Mouse (Mus musculus) heart, adult 2 months (tissue): ENCODE measurements at regions not wholly inside any gene's neighbourhood (a gene's known extent, or its start where the extent isn't known, plus 50 kb on each side); places are given as distances from the start of the nearest gene placed in this dataset.

Experiments
- DNase-seq, 2 experiments: peaks; one replicate each; pipeline ENCODE4 v3.0.0; 2021
- H3K27ac ChIP-seq: fragments of 200-600 bp; 2 replicates; pipeline ENCODE4 v1.8.1; 2022
- H3K27me3 ChIP-seq: fragments of 200-500 bp; 2 replicates; pipeline ENCODE4 v1.6.1; 2012; ENCODE audit warnings: mild to moderate bottlenecking, low read length, inconsistent platforms, mixed read lengths; ENCODE audit not compliant: control insufficient read depth, insufficient read depth
- H3K36me3 ChIP-seq: fragments of 200-500 bp; 2 replicates; pipeline ENCODE4 v1.6.1; 2012; ENCODE audit warnings: low read length, inconsistent platforms; ENCODE audit not compliant: control insufficient read depth, insufficient read depth
- H3K4me1 ChIP-seq: fragments of 200-500 bp; 2 replicates; pipeline ENCODE4 v1.6.1; 2011; ENCODE audit warnings: low read length; ENCODE audit not compliant: control insufficient read depth, insufficient read depth
- H3K4me3 ChIP-seq: fragments of 200-600 bp; 2 replicates; pipeline ENCODE4 v1.8.1; 2022
- H3K79me2 ChIP-seq: fragments of 200-500 bp; replicated peaks from 2 replicates; pipeline ENCODE4 v1.6.1; 2012; ENCODE audit warnings: mild to moderate bottlenecking, inconsistent platforms, low read length, moderate library complexity, mixed read lengths; ENCODE audit not compliant: control insufficient read depth, insufficient read depth
- H3K9ac ChIP-seq: fragments of 200-500 bp; 2 replicates; pipeline ENCODE4 v1.6.1; 2012; ENCODE audit warnings: low read depth, mild to moderate bottlenecking, control low read depth, inconsistent platforms, low read length, mixed read lengths
- CTCF ChIP-seq: fragments of 200-600 bp; IDR thresholded peaks from 2 replicates; pipeline ENCODE4 v1.8.1; 2022; ENCODE audit warnings: antibody characterized with exemption, mild to moderate bottlenecking, moderate library complexity
- EP300 ChIP-seq: fragments of 200-500 bp; IDR thresholded peaks from 2 replicates; pipeline ENCODE4 v1.6.1; 2011; ENCODE audit warnings: low read depth, low read length, control low read depth; ENCODE audit not compliant: insufficient read depth
- POLR2A ChIP-seq: fragments of 200-500 bp; IDR thresholded peaks from 2 replicates; pipeline ENCODE4 v1.6.1; 2011; ENCODE audit warnings: mild to moderate bottlenecking, low read depth, low read length, control low read depth; ENCODE audit not compliant: insufficient read depth
- WGBS: fragments of 180-500 bp; shearing (Covaris S2); methylation state at CpG from one replicate; pipeline ENCODE4 v1.1.7; 2018; 5-methylcytosine and 5-hydroxymethylcytosine counted together
- intact Hi-C: fragments of 180-260 bp; cut with DNase I; formaldehyde crosslinking; loops from one replicate; pipeline ENCODE4 v1.15.1; 2025

GRCm38 (mm10) chr2:128378456-128378855 lies 212.6 kb upstream of the Spdye4c start:
- Histone ChIP-seq H3K79me2 (no peaks in the 10 kb centered on the region), H3K27me3 (no peaks in the 10 kb centered on the region), H3K27ac (no peak overlapping the region), H3K9ac (no peak overlapping the region), H3K4me3 (no peak overlapping the region), H3K4me1 (peaks cover 6% of the 10 kb centered on the region), H3K36me3 (no peaks in the 10 kb centered on the region)
- intact Hi-C loops, result no loop called here
- 91% methylated on average over 7 of the region's 7 CpGs for WGBS
- TF ChIP-seq POLR2A (no peak), EP300 (no peak), CTCF (no peak)
- no peak for DNase-seq

- no peaks in the 10 kb centered on the region for H3K27me3 ChIP-seq
- intact Hi-C loops, result no loop called here
- H3K4me1 ChIP-seq, result peaks cover 3% of the 10 kb centered on the region
- H3K27ac ChIP-seq, result no peak overlapping the region
- DNase-seq, result no peak
- no peak overlapping the region for H3K4me3 ChIP-seq
- no peaks in the 10 kb centered on the region for H3K36me3 ChIP-seq
- WGBS, result 79% methylated on average over 8 of the region's 8 CpGs
- TF ChIP-seq CTCF, result no peak
- no peak for TF ChIP-seq POLR2A
- TF ChIP-seq EP300, result no peak
- no peak overlapping the region for H3K9ac ChIP-seq
- no peaks in the 10 kb centered on the region for H3K79me2 ChIP-seq
Measured at GRCm38 (mm10) chr2:128379151-128379550, 211.9 kb upstream of the Spdye4c start.

- intact Hi-C loops, result no loop called here
- Histone ChIP-seq H3K79me2 (no peaks in the 10 kb centered on the region), H3K4me1 (peaks cover under 1% of the 10 kb centered on the region; the same call in 1 of the 2 replicates), H3K27ac (no peak overlapping the region), H3K27me3 (no peaks in the 10 kb centered on the region), H3K4me3 (no peak overlapping the region), H3K36me3 (no peaks in the 10 kb centered on the region), H3K9ac (no peak overlapping the region)
- DNase-seq, result no peak
- TF ChIP-seq CTCF, result no peak
- no peak for TF ChIP-seq EP300
- no peak for TF ChIP-seq POLR2A
- 58% methylated on average over 8 of the region's 8 CpGs for WGBS
Measured at GRCm38 (mm10) chr2:128379554-128379953, 211.5 kb upstream of the Spdye4c start.

- no peak for DNase-seq
- H3K27me3 ChIP-seq, result no peaks in the 10 kb centered on the region
- no peak overlapping the region for H3K27ac ChIP-seq
- H3K4me1 ChIP-seq, result no peaks in the 10 kb centered on the region
- no peaks in the 10 kb centered on the region for H3K79me2 ChIP-seq
- no peak overlapping the region for H3K4me3 ChIP-seq
- WGBS, result 63% methylated on average over 7 of the region's 7 CpGs
- H3K36me3 ChIP-seq, result no peaks in the 10 kb centered on the region
- intact Hi-C loops, result no loop called here
- no peak overlapping the region for H3K9ac ChIP-seq
- TF ChIP-seq EP300 (no peak), CTCF (no peak), POLR2A (no peak)
Measured at GRCm38 (mm10) chr2:128380581-128380980, 210.4 kb upstream of the Spdye4c start.

- Histone ChIP-seq H3K27me3 (no peaks in the 10 kb centered on the region), H3K79me2 (no peaks in the 10 kb centered on the region), H3K4me1 (no peaks in the 10 kb centered on the region), H3K4me3 (no peak overlapping the region), H3K9ac (no peak overlapping the region), H3K36me3 (no peaks in the 10 kb centered on the region), H3K27ac (no peak overlapping the region)
- intact Hi-C loops, result no loop called here
- no peak for DNase-seq
- TF ChIP-seq POLR2A (no peak), EP300 (no peak), CTCF (no peak)
- WGBS, result 74% methylated on average over 5 of the region's 5 CpGs
Measured at GRCm38 (mm10) chr2:128381684-128382205, 209.3 kb upstream of the Spdye4c start.

- no peak overlapping the region for H3K9ac ChIP-seq
Measured at GRCm38 (mm10) chr2:128382473-128382872, 208.5 kb upstream of the Spdye4c start.

More at GRCm38 (mm10) chr2:128382473-128382872, 208.5 kb upstream of the Spdye4c start:
- DNase-seq, result no peak
- Histone ChIP-seq H3K36me3 (no peaks in the 10 kb centered on the region), H3K79me2 (no peaks in the 10 kb centered on the region), H3K27me3 (no peaks in the 10 kb centered on the region), H3K4me3 (no peak overlapping the region), H3K27ac (no peak overlapping the region), H3K4me1 (peaks cover 3% of the 10 kb centered on the region; the same call in 1 of the 2 replicates)
- 61% methylated on average over 4 of the region's 4 CpGs for WGBS
- no peak for TF ChIP-seq POLR2A
- no peak for TF ChIP-seq EP300
- no peak for TF ChIP-seq CTCF
- intact Hi-C loops, result no loop called here
